Mouse (Mus musculus): Measurements from ENCODE around the gene Metap2.
A peak's percentile ranks its signal among the peaks of the same experiment; 100 is the strongest.

The Metap2 gene

GRCm38 (mm10) chr10:93911326-93911725, 14.4 kb upstream of the Metap2 start:
- DNase-seq (ENCODE audit: low read depth): no peak

- DNase-seq (ENCODE audit: low read depth): no peak
Measured at GRCm38 (mm10) chr10:93909811-93910446, 13.0 kb upstream of the Metap2 start.

- DNase-seq (ENCODE audit: low read depth): no peak
Measured at GRCm38 (mm10) chr10:93909015-93909414, 12.1 kb upstream of the Metap2 start.

- no peak for DNase-seq (ENCODE audit: low read depth)
Measured at GRCm38 (mm10) chr10:93908540-93908939, 11.6 kb upstream of the Metap2 start.

GRCm38 (mm10) chr10:93907376-93907775, 10.5 kb upstream of the Metap2 start:
- DNase-seq (ENCODE audit: low read depth): no peak

- no peak for DNase-seq (ENCODE audit: low read depth)
Measured at GRCm38 (mm10) chr10:93899907-93900306, 3.0 kb upstream of the Metap2 start.

GRCm38 (mm10) chr10:93899303-93899702, 2.4 kb upstream of the Metap2 start:
- DNase-seq (ENCODE audit: low read depth): peak; percentile 60

- DNase-seq (ENCODE audit: low read depth): no peak
Measured at GRCm38 (mm10) chr10:93892551-93892950, 4.3 kb downstream of the Metap2 start.

GRCm38 (mm10) chr10:93891031-93891430, 5.9 kb downstream of the Metap2 start:
- DNase-seq (ENCODE audit: low read depth): no peak

GRCm38 (mm10) chr10:93890565-93890964, 6.3 kb downstream of the Metap2 start:
- DNase-seq (ENCODE audit: low read depth): no peak

GRCm38 (mm10) chr10:93889976-93890375, 6.9 kb downstream of the Metap2 start:
- no peak for DNase-seq (ENCODE audit: low read depth)

GRCm38 (mm10) chr10:93889579-93889950, 7.3 kb downstream of the Metap2 start:
- DNase-seq (ENCODE audit: low read depth): peak; percentile 64

- DNase-seq (ENCODE audit: low read depth): no peak
Measured at GRCm38 (mm10) chr10:93888935-93889578, 7.8 kb downstream of the Metap2 start.

- no peak for DNase-seq (ENCODE audit: low read depth)
Measured at GRCm38 (mm10) chr10:93888590-93888934, 8.3 kb downstream of the Metap2 start.

GRCm38 (mm10) chr10:93885839-93886477, 10.9 kb downstream of the Metap2 start:
- no peak for DNase-seq (ENCODE audit: low read depth)

GRCm38 (mm10) chr10:93882738-93883364, 14.0 kb downstream of the Metap2 start:
- DNase-seq (ENCODE audit: low read depth): no peak

- no peak for DNase-seq (ENCODE audit: low read depth)
Measured at GRCm38 (mm10) chr10:93881918-93882317, 15.0 kb downstream of the Metap2 start.

GRCm38 (mm10) chr10:93878732-93879131, 18.2 kb downstream of the Metap2 start:
- DNase-seq (ENCODE audit: low read depth): no peak

GRCm38 (mm10) chr10:93876772-93877171, 20.1 kb downstream of the Metap2 start:
- no peak for DNase-seq (ENCODE audit: low read depth)

GRCm38 (mm10) chr10:93868886-93869285, 28.0 kb downstream of the Metap2 start:
- DNase-seq (ENCODE audit: low read depth): no peak

- no peak for DNase-seq (ENCODE audit: low read depth)
Measured at GRCm38 (mm10) chr10:93868401-93868800, 28.5 kb downstream of the Metap2 start.

GRCm38 (mm10) chr10:93856095-93856494, 40.8 kb downstream of the Metap2 start:
- no peak for DNase-seq (ENCODE audit: low read depth)

GRCm38 (mm10) chr10:93855126-93855525, 41.8 kb downstream of the Metap2 start:
- DNase-seq (ENCODE audit: low read depth): no peak
